Mouse (Mus musculus): Measurements from ENCODE around the gene Lamtor2.

DNA sequence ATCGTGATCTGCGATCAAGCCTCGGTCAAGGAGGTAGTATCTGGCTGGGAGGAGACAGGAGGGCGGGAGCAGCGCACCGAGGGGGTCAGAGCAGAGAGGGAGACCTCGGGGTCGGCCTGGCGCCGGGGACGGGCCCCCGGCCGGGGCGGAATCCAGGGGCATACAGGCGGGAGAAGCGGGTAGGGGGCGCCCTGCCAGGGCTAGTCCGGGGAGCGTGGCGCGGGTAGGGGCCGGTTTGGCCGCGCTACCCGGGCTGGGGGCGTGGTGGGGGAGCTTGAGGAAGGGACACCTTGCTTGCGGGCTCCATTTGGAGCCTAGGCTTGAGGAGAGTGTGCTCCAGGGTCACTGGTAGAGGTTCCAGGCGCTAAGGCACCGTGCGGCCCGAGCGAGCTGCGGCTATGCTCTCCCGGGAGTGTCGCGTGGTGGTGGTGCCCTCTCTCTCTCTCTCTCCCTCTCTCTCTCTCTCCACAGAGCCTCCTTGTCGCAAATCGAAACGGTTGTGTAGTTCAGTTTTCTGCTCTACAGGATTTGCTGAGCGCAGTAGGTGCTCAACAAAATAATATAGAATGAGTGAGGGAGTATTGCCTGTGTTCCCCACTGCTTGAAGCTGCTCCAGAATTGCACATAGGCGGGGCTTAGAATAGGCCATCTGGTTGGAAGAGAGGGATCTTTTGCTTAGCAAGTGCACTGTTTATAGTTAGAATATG is 1.2 kb upstream of the Lamtor2 start:
- 0 out of 2 replicates have a peak, but pooled peaks have one; percentile 11 for TF ChIP-seq POLR2A (IDR thresholded peaks at IDR 0.05; ENCODE audit: extremely low read depth, insufficient read depth, low read length)
- no peak for TF ChIP-seq CTCF (IDR thresholded peaks at IDR 0.05; ENCODE audit: extremely low read depth, insufficient read depth, low read length)

All from cortical plate, adult 2 months (tissue).